Mouse (Mus musculus) heart, postnatal 0 days (tissue): ENCODE measurements around the gene Elovl6.

Experiments used
- CTCF ChIP-seq: IDR thresholded peaks from 2 replicates; pipeline ENCODE4 v1.5.1; 2016; ENCODE audit warnings: antibody characterized with exemption, control low read depth, low read depth
- EP300 ChIP-seq: IDR thresholded peaks from 2 replicates; pipeline ENCODE4 v1.6.1; 2016; ENCODE audit warnings: antibody characterized with exemption, low read depth

- TF ChIP-seq CTCF (no peak), EP300 (no peak)
These were observed 55.8 kb downstream of the Elovl6 start for GRCm38 (mm10) chr3:129587916-129588315.
